Mouse (Mus musculus): ENCODE results near the gene Gm17334.

DNA sequence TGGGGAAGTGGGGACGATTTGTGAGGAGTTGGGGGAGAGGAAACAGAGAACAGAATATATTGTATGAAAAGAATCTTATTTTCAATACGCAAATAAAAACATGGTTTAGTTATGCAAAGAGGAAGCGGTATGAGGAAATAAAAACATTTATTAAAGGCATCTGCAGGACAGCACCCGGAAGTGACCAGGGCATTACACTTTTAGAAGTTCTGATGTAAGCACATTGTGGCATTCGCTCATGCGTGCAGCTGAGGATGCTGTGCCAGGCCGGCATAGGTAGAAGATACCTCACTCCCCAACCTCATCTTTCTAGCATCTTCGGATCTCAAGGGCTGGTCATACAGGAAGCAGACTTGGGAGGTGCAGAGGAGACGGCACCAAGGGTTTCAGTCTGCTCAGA, 10.3 kb upstream of the Gm17334 start:
- TF ChIP-seq CTCF (IDR thresholded peaks at IDR 0.05; ENCODE audit: low read depth) (no peak), EP300 (IDR thresholded peaks at IDR 0.05; ENCODE audit: low read depth) (no peak)

Measured in liver, postnatal 0 days (tissue).